Mouse (Mus musculus) heart, postnatal 25 days (tissue): ENCODE data around the gene Psme1. TPM values are rescaled to one million over a fixed set of nuclear protein-coding genes. Genes with fewer than 3 reads are reported as not detected.
A peak's percentile ranks its signal among the peaks of the same experiment; 100 is the strongest.

Experiments
- DNase-seq: peaks from one replicate; pipeline ENCODE4 v3.0.0; 2022; ENCODE audit warnings: low spot score
- intact Hi-C: fragments of 180-260 bp; cut with DNase I; formaldehyde crosslinking; loops from one replicate; pipeline ENCODE4 v1.15.1; 2025
- total RNA-seq, 2 experiments: library from RNA; stranded (reverse); gene quantifications; 2 replicates each; pipeline ENCODE4 v1.2.3; 2021

Psme1 gene
- total RNA-seq: 100 to 1,000 TPM; 249 to 283 TPM

DNA sequence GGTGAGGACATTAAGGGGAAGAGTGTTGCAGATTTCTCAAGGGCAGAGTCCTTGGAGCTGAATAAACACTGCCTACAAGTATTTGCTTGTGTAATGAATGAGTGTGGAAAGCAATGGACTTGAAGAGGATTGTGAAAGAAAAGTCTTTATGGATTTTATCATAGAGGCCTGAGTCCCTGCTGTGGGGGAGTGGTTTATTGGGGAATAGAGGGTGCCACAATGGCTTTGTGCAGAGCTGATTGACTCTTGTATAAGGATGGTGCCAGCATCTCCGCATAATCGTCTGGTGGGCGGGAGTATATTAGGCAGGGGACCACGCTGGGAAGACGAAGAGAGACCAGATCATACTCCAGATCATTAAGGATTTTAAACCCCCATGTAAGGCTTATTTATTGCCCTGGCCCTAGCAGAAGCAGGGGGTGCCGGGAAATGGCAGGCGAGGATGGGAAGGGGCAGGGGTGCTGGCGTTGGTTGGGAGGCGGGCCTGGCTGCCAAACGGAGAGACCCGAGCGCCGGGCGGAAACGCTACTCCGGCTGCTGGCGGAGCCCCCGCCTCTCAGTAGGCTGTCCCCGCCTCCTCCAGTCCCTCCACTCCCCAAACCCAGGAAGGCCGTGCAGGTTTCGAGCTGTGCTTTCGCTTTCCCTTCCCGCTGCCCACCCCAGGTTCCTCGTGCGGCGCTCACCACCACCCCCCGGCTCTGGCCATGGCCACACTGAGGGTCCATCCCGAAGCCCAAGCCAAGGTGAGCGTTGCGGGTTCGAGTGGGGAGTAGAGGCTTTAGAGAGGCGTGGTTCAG, at the start of gene Psme1:
Psme1 (plus strand) TSS at position 253 of the 797 bp plus-strand sequence.
- intact Hi-C loops: no loop called here
- peak; percentile 71 for DNase-seq

- DNase-seq: no peak
- intact Hi-C loops: loop anchor here (1.0 to 10.0 kb wide), 2 partner anchors 39 to 261 kb away; no protein-coding TSS in a partner anchor
These were observed 41.7 kb upstream of the Psme1 start for GRCm38 (mm10) chr14:55536116-55536745.

DNA sequence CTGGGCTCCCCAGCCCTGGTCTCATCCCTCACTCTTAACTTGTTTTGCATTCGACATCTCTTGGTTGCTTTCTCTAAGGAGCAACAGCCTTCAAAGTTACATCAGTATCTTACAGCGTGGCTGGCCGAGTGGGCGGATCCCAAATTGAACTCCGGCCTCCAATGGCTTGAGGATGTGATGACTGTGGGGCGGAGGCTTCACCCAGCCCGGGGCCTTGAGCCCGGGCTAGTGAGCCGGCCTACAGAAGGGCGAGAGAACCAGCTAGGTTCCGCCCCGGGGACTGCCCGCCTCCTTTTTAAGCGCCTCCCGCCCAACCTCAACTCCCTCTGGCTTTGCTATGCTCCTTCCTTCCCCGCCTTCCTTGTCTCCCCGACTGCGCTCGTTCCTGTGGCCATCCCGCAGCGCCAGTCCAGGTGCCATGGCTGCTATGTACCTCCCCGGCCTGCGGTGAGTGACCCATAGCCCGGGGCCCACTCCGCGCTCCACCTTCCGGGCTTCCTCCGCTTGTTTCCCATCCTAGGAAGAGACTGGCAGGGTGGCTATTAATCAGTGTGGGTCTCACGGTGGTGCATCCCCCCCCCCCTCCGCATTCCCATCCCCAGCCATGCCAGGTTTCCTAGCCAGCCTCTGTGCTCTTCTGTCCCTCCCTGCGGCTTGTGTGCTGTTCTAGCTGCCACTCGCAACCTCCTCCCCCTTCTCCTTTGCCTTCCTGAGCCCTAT, 37.7 kb upstream of the Psme1 start, which contains the start of gene Pck2:
Pck2 (plus strand) TSS at position 200 of the 720 bp plus-strand sequence.
- peak; percentile 91 for DNase-seq
- intact Hi-C loops: loop anchor here (2.0 kb wide), 1 partner anchor 17 kb away; no protein-coding TSS in a partner anchor

GRCm38 (mm10) chr14:55540787-55541321, 37.1 kb upstream of the Psme1 start:
- intact Hi-C loops: loop anchor here (2.0 kb wide), 1 partner anchor 16 kb away; no protein-coding TSS in a partner anchor

GRCm38 (mm10) chr14:55542268-55542667, 35.7 kb upstream of the Psme1 start:
- no peak for DNase-seq
- intact Hi-C loops: no loop called here

More at GRCm38 (mm10) chr14:55540787-55541321, 37.1 kb upstream of the Psme1 start:
- DNase-seq: peak; percentile 66

DNA sequence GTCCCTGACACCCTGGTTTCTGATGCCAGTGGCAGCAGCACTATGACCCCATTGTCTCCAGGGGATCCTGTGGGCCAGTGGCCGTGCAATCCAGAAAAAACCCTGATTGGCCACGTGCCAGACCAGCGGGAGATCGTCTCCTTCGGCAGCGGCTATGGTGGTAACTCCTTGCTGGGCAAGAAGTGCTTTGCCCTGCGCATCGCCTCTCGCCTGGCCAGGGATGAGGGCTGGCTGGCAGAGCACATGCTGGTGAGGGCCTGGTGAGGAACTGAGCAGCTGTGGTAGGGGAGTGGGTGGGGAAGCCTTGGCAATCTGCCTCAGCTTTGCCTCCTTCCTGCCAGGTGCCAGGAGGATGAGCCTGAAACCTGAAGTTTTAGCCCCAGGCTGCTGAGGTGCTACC, 33.6 kb upstream of the Psme1 start:
- intact Hi-C loops: no loop called here
- no peak for DNase-seq

GRCm38 (mm10) chr14:55550191-55550590, 27.7 kb upstream of the Psme1 start:
- DNase-seq: no peak
- intact Hi-C loops: no loop called here

DNA sequence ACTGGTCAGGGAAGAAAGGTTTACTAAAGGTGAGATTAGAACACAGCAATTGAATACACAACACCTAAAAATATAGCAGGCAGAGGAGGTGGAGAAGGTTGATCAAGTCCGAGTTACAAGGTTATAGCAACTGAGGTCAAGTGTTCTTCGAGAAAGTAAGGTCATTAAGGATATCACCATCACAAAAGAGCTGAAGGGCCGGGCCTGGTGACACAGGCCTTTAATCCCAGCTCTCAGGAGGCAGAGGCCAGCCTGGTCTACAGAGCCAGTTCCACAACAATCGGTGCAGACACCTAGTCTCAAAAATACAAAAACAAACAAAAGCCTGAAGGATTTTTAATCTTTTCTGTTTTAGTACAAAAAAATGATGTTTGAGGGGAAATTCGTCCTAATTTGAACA, 26.6 kb upstream of the Psme1 start:
- DNase-seq: no peak
- intact Hi-C loops: no loop called here

GRCm38 (mm10) chr14:55551794-55552193, 26.1 kb upstream of the Psme1 start:
- intact Hi-C loops: no loop called here
- no peak for DNase-seq

GRCm38 (mm10) chr14:55554635-55555034, 23.3 kb upstream of the Psme1 start:
- intact Hi-C loops: no loop called here
- no peak for DNase-seq

DNA sequence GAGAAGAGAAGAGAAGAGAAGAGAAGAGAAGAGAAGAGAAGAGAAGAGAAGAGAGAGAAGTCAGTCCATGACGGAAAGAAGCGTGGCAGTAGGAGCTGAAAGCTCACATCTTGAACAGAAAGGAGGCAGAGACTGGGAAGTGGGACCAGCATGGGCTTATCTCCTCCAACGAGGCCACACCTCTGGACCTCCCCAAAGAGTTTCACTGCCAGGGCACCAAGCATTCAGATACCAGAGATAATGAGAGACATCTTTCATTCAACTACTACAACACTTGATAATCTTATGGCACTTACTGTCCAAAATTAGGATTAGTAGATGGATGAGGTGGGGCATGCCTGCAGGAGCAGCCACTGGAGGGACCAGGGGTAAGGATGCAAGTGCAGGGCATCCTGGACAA, 22.1 kb upstream of the Psme1 start:
- intact Hi-C loops: loop anchor here (2.0 kb wide), 1 partner anchor 15 kb away; the partner anchor contains the start of gene Pck2
- DNase-seq: no peak

DNA sequence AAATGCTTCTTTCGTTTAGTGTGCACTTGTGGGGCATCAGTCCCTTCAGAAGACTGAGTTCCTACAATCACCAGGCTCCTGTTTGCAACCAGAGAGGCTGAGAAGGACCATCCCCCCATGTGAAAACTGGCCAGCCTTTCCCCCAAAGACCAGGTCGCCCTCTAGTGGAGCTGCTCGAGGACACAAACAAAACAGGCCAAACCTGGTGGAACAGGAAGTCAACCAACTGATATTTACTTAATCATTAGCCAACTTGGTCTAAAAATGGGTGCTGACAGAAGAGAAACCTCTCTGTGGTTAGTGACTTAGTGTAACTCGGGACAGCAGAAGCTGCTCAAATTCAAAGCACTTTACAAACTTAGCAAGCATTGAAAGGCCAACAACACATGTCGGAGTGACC, 20.9 kb upstream of the Psme1 start:
- peak; percentile 52 for DNase-seq
- intact Hi-C loops: loop anchor here (1.0 to 2.0 kb wide), 2 partner anchors 16 to 60 kb away; partner anchors contain the start of gene Pck2

DNA sequence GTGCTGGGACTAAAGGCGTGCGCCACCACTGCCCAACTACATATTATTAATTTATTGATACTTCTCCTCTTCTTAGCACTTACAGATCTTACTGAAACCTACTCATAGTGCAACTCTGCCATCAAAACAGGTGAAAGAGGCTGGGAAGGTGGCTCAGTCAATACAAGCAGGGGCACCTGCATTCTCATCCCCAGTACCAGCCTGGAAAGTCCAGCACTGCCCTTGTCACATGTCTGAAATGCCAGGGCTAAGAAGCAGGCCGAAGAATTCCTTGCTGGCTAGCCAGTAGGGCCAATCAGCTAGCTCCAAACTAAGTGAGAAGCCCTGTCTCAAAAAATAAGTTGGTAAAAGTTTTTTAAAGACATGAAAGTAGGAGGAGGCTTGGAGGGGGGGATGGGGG, 20.3 kb upstream of the Psme1 start:
- intact Hi-C loops: loop anchor here (1.0 to 2.0 kb wide), 2 partner anchors 17 to 60 kb away; partner anchors contain the start of gene Pck2
- DNase-seq: no peak

DNA sequence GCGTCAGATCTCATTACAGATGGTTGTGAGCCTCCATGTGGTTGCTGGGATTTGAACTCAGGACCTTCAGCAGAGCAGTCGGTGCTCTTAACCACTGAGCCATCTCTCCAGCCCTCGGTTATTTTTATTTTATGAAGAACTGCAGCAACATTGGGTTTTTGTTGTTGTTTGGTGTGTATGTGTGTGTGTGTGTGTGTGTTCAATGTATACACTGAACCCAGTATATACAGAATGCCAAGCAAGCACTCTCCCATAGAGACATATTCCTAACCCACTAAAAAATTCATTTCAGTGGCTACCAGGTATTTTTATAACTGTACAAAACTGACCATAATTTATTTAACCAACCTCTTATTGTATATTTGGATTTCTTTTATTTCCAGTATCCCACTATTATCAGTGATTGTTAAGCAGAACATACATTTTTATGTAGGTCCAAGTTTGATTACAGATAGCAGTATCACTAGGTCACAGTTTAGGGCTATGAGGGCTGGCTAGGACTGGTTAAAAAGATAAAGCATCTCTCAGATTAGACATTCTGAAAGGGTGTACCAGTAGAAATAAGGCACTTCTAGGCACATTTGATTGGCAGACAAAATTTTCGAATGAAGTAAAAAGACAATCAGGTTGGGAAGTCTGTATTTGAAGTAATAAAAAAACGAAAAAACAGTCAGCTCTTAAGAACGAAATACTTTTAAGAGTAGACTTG, 19.0 kb upstream of the Psme1 start:
- intact Hi-C loops: no loop called here
- no peak for DNase-seq

GRCm38 (mm10) chr14:55559799-55560201, 18.1 kb upstream of the Psme1 start, which contains the start of gene Dcaf11:
Gene Dcaf11 (plus strand): TSS chr14:55560006.
- intact Hi-C loops: loop anchor here (5.0 kb wide), 1 partner anchor 43 kb away; the partner anchor contains the start of gene Irf9
- DNase-seq: peak; percentile 81

DNA sequence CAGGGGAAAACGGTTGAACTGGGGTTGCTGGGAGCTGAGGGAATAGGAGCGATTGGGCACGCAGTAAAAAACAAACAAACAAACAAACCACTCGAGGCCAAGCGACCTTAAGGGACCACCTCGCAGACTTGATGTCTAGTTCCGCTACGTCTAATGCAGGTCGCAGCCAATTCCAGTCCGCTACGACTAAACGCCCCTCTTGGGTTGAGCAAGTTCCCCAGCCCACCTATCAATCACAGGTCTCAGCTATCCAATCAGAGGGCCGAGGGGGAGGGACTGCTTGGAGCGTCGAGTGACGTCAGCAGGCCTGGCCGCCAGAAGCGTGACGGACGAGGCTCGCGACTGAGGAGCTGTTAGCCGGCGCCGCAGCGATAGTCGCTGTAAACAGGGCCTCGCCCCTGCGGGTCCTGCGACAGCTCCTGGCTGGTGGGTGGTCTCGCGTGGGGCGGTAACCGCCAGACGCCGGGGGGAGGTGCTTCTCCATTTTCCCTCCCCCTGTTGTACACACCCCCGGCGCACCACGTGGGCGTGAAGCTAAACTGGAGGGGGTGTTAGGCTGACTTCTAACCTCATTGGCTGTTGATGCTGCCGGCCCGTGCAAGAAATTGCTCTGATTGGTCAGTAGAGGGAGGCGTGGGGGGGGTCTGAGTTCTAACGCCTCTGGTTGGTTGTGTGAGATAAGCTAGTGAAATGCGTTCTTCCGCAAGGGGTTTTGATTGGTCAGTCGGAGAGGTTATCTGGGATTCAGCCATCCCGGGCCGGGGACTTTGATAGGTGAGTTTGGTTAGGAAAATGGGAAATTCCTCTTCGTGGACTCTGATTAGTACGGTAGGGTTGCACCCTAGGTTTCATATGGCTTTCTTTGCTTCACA, 17.5 kb upstream of the Psme1 start, which contains the start of gene A730061H03Rik:
A730061H03Rik (minus strand) TSS at position 205 of the 872 bp plus-strand sequence.
- intact Hi-C loops: loop anchor here (5.0 kb wide), 1 partner anchor 42 kb away; the partner anchor contains the start of gene Irf9
- DNase-seq: peak; percentile 97

- DNase-seq: no peak
- intact Hi-C loops: loop anchor here (2.0 to 5.0 kb wide), 2 partner anchors 29 to 40 kb away; partner anchors contain the start of genes Irf9, Psme2 and Rnf31
These were observed 16.1 kb upstream of the Psme1 start for GRCm38 (mm10) chr14:55561860-55562259.

DNA sequence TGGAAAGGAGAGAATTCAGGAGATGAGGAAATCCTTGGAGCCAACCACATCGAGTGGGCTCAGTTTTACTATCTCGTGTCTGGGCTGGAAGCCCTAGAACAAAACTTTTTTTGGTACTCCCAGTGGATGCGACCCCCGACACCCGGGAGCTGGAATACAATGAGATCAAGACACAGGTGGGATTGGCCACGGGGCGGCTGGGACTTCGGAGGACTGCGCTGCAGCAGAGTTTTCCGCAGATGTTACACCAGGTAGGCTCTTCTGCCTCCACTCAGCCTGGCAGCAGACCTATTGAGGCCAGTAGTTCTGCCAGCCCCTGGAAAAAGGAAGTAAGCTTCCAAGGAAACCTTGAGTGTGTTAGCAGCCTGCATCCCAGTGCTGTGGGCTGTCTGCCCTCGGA, 14.7 kb upstream of the Psme1 start:
- no peak for DNase-seq
- intact Hi-C loops: loop anchor here (2.0 to 5.0 kb wide), 2 partner anchors 28 to 39 kb away; partner anchors contain the start of genes Irf9, Psme2 and Rnf31
